Mouse (Mus musculus) right cerebral cortex, postnatal 14 days (tissue): Measurements from ENCODE around the gene Adcyap1r1.

Experiments
- DNase-seq: peaks from one replicate; pipeline ENCODE4 v3.0.0; 2022

Gene Adcyap1r1

DNA sequence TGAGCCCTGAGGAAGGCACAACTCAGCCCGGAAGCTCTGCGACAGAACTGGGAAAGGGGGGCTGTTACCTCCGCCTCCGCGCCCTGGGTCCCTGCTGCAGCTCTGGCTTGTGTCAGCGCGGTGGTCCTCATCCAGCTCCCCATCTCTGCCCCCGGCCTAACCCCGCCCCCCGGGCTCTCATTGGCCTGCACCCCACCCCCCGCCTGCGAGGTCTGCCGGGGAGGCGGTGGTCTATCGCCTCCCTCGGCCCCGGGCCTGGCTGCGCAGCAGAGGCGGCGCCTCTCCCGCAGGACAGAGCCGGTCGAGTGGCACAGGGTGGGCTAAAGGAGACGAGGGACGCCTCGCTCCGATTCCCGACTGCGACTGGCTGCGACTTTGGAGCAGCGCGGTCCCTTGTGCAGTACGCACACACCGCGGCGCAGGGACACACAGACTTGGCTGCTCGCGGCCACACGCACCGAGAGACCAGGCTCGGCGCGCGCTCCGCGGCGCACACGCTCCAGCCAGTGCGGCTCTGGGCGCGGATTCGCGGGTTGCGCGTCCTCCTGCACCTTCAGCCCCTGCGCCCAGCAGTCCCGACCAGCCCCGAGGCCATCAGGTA lies at the start of gene Adcyap1r1:
Gene Adcyap1r1 (plus strand): TSS at position 208 of the 601 bp plus-strand sequence.
- peak; percentile 70 for DNase-seq

DNA sequence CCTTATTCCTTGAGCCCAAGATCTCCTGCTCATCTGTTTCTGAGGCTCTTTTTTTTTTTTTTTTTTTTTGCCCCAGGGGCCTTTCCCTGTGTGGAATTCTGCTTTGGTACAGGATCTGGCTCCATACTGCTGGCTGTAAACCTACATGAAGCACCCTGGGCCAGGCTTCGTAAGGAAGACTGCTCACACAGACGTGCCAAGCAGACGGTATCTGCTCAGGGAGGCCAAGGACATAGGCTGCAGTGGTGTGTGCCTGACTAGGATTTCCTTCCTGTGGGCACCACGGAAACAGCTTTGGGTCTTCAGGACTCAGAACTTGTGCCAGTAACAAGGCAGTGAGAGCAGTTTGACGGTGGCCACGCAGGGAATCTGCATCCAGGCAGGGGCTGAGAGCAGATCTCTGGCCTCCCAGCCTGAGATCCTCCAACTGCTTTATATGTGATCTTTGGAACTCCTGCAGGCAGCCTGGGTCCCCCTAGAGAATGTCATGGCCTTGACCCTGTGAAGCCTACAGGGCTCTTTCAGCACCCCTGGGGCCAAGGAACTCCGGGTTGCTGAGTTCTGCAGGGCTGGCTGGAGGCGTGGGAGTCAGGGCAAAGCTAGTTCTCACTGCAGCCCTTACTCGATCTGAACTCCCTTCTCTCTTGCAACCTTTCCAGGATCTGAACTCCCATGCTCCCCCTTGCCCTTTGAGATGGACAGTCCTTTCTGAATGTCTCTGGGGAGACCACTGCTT lies 49.6 kb upstream of the Adcyap1r1 start:
- DNase-seq = no peak

DNA sequence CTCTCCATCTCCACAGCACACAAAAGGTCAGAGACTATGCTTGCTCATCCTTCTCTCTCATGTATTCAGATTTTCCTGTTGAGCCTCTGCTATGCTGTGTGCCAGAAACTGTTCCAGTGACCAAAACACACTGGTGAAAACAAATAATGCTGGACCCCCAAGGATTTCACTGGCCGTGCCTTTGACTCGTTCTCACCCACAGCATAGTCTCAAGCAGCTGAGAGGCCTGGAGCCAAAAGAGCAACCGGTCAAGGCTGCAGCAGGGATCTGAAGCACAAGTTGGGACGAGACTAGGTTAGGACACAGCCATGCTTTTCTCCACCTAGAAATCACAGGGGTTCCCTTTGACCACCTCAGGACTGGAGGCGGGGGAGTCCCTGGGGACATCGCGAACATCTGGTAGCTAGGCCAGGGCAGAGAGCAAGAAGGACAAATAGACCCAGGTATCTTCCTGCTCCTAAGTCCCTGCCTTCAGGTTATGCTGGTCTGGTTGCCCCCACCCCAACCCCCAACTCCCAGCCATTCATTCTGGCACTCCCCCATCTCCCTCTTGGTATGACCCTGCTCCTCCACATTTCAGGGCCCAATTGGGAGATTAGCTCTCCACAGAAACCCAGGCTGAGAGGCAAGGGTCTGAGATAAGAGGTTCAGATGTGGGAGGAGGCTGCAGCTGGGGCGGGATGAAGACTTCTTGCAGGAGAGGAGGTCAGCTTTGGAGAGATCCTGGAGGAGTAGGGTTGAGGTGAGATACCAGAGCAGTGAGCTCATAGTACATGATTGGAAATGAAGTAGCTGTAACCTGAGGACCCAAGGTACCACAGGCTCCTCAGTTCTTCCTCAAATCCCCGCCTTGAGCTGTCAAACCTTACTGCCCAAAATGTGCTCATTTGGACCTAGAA lies 48.1 kb upstream of the Adcyap1r1 start:
- DNase-seq = no peak

DNA sequence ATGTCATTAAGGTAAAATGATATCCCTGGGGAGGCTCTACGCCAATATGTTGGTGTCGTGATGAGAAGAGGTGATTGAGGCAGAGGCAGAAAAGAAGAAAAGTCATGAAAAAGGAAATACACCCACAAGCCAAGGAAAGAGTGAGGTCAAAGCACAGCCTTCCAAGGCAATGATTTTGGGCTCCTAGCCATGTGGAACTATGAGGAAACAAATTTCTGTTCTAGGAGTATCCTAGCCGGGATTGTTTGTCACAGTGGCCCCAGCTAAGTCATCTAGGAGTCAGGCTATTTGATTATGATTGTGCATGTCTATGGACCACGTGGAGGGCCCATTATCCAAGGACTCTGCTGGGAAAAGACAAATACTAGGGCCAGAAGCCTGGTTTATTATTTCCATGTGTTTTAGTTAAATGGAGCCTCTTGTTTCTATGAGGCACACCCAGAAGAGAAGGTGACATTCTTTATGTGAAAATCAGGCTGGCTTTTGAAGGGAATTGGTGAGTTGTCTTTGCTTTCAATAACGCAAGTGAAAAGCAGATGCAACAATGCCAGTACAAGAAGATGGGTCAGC lies 47.3 kb upstream of the Adcyap1r1 start:
- DNase-seq = no peak

DNA sequence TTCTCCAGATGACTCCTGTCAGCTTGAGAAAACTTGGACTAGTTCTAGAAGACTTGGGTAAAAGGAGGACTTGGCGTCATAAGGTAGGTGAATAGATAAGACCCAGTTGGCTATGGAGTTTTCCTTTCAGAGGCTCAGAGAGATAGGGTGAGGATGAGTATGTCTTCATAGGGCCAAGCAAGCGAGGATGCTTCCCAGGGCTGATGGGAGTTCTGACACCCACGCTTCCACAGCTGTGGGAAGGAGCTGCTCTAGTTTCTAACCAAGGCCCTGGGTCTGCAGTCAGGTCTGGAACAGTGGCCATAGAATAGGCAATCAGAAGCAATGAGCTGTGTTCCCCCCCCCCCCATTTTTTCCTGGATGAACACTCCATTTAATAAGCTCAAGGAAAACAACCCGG lies 44.4 kb upstream of the Adcyap1r1 start:
- DNase-seq = no peak

DNA sequence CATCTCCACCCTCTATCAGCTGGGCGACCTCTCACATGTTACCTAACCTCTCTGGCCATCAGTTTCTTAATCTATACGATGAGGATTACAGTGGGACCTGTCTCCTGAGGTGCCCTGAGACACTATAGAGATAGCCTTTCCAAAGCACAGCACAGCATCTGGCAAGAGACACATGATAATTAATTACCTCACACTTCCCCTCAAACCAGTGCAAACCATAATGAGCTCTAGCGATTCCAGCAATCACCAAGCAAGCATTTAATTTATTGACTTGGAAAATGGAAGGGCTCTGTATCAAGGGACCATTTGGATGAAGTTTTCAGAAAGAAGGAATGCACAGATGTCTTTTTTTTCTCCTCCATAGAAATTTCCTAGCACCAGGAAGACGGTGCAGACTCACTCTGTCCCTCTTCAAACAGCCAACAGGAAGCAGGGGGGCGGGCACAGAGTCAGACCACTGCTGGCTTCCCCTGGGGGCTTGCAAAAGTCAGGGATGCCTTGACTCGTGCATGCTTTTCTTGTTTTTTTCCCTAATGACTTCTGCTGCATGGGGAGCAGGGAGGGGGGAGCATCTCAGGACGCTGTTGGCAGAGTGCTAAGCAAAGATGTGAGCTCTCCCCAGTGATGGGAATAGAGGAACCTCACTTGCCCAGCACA lies 41.5 kb upstream of the Adcyap1r1 start:
- no peak for DNase-seq

DNA sequence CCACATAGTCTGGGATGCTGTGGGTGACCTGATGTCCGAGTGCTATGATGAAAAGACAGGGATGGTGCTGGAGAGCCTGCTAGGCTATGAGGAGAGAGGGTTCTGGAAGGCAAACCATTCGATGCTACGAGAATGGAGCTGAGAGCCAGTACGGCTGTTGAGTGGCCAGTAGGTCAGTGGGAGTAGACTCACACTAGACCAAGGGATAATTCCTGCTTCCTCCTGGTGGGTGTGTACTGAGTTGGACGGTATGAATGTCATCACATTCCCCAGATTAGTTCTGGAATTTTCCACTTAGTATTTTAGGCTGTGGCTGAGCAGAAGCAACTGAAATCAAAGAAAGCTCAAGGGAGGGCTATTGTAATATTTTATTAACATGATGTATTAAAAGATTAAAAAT lies 40.8 kb upstream of the Adcyap1r1 start:
- DNase-seq = no peak

DNA sequence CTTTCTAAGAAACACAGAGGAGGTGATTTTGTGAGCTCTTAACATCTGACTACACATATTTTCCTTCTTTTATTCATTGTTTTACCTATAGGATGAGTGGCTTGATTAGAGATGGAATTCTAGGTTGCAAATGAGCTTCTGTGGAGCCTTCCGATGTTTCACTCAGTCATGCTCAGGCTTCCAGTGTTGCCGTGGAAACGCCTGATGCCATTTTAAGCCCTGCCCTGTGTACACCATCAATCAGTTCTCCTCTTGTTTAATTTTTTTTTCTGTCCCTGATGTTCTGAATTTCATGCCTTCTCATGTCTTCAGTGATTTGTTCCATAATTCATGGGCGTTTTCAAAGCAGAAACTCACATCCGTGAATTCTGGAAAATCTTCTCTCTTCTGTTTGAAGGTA lies 35.6 kb upstream of the Adcyap1r1 start:
- DNase-seq = peak; percentile 27

DNA sequence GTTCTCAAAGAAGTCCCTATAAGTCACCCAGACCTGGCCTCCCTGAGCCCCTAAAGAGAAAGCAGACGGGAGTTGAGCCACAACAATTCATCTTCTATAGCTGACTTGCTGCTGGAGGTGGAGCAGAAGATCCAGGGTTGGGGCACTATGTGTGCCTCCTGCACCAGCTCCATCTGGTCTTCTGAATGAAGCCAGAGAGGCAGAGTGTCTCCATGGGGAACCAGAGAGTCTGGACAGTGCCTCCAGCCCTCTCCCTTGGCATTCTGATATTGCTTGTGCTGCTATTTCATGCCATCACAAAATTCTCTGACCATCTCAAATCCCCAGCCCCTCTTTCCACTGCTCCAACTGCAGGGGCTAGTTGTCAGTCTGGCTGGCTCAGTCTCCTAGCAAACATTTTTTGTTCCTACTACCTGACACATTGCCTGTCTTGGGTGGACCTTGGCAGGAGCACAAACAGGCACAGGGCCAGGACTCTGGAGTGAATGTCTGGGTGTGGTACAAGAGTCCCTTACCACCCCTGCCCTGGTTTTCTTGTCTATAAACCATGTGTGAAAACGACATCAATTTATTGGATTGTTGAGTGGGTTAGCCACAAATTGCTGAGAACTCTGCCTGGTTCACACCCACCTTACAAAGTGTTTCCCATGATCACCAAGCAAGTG lies 32.9 kb upstream of the Adcyap1r1 start:
- no peak for DNase-seq

DNA sequence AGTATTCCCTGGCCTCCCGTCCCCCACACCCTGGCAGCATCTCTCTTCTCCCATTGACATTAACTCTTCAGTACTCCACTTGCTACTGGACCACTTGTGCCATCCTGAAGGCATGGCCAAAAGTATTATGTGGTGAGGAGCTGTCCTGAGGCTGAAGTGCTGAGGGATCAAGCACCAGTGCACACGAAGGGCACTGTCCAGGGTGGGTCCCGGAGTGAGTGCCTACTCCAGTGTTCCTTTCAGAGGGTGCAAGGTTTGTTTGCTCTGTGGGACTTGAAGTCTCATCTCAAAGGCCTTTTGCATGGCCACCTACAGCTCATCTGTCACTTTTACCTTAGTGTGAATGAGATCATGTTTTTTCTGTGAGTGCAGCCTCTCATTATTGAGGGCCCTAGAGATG lies 31.4 kb upstream of the Adcyap1r1 start:
- DNase-seq = no peak

DNA sequence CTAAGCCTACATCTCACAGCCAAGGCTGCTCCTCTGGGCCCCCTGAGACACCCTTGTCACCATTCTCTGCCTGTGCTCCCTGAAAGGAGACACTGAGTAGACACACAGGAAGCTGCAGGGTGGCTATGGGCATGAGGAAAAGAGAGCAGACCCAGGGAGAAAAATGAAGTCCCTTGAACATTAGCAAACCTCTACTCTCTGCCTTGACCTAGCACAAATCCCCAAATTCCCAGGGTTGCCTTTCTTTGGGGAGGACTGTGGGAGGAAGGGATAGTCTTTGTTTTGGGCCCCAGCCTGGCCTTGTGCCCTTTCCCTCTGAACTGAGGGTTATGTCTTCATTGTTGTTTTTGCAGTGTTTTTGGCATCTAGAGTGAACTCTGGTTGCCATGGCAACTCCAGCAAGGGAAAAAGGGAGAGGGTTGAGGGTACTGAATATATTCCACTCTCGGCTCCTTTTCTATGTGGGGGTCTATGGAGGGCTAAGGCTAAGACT lies 30.9 kb upstream of the Adcyap1r1 start:
- peak; percentile 35 for DNase-seq

DNA sequence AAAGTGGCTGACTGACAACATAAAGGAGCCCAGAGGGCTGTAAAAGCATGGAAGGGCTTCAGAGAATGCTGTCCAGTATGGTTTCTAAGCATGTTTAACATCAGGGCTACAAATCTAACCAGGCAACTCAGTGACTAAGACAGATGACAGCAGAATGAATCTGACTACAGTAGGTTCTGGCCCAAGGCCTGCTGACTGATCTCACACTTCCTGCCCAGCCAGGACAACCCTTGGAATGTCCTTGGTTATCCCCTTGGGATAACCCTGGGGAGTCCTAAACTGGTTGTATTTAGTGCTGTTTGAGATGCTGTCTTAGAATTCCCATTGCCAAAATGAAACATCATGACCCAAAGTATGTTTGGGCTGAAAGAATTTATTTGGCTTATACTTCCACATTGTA lies 19.7 kb upstream of the Adcyap1r1 start:
- no peak for DNase-seq

DNA sequence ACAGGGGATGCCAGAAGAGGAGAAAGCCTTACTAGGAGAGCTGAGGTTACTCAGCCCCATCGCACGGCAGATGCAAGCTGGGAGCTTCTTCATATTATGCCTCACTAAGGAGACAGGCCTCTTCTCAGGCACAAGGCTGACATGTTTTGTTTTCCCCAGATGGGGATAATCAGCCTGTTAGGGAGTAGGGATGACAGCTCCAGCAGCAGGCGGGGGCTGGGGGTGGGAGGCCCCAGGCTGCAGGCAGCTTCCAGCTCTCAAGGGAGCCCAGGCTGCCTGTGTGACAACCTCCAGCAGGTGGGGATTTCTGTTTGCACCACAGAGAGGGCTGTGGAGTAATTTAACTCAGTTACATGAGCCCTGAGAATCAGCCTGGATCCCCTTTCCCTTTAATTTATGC lies 17.4 kb upstream of the Adcyap1r1 start:
- DNase-seq = no peak

DNA sequence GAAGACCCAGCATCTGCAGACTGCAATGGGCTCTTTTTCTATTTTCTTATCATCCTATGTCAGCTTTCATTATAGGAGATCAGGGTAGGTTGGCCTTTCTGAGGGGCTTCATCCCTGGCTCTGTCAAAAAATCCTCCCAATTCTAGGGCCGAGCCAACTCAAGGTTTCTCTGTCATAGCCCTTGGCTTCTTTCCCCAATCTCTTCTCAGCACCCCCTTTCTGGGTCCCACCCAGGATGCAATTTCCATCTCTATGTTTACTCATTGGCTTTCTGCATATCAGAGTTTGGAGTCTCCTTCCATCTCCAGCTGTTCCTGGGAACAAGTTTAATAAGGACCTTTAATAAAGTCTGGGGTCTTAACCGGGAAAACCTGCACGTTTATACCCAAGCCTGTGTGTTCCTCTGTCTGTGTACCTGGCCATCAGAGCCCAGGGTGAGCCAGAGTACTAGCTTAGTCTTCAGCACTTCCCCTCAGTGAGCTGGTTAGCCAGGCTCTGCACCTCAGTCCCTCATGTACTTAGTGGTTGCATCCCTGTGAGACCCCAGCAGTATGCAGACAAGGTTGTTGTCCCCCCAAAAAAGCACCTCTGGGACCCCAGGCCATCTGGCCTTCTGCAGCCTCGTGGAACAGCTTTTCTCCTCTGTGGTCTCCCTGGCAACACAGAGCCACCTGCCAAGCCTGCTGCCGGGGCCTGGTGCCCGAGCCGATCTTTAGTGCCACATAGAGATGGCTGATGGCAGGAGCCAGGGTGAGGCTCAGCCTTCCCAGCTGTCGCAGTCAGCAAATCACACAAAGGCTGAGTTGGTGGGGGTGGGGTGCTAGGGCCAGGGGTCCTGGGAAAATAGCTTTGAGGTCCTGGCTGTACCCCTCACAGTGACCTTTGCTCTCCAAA lies 16.3 kb upstream of the Adcyap1r1 start:
- DNase-seq = peak; percentile 34

DNA sequence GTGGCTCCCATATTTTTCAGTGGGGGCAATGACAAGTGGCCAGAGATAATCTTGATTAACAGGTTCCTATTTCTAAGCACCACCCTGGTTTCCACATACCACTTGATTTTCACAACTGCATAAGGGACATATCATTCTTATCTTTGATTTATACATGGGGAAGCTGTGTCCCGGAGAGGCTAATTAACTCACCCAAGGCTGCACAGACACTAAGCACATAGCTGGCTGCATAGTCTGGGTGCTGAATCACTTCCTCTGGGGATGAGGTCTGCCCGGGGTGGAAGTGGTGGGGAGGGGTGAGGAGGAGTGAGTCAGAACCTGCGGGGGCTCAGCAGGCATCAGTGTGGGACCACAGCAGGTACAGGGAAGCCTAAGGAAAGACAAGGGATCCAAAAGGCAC lies 13.9 kb upstream of the Adcyap1r1 start:
- DNase-seq = no peak

DNA sequence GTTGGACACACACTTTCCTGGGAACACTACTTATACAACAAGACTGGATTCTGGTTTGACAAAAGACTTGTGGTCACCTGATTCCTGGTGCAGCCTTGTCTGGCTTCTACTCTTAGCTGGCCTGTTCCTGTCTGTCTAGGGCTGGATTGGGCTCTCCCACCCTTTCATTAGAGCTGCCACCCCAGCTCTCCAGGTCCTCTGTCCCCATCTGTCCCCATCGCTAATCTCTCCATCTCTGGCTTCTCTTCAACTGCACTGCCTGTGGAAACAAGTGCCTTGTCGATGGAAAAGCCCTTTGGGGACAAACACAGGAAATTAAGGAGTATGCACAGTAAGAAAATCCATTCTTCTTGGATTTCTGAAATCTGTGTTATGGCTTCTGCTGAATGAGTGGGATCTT lies 12.9 kb upstream of the Adcyap1r1 start:
- DNase-seq = no peak

DNA sequence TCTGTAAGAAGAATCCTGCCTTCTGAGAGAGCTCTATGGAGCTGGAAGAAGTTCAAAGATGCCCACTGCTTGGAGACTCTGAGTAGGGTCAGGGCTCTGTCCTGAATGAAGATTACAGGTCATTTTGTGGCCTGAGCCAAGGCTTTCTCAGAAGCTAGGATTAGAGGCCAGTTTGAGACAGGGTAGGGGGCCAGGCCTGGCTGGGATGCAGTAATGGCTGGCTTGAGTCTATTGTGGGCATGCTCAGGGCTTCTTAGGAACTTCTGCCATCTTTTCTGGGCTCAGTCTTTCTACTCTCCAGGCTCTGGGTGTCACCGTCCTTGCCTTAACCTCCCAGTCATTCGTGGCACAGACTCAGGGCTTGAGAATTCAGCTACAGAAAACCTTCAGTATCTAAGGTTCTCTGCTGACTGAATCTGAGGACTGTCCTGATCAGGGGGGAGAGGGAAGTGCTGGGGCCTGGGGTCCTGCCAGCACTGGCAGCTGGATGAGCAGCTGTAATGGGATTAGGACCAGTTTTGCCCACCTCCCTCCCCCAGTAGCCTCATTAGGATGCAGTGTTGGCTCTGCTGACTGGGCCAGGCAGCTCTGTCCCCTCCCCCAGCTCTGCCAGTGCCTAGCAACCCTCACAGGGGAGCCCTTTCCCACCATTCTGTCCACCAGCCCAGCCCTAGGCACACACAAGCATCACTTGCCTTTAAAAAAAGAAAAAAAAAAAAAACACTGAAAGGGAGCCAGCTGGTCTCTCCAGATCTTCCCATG lies 7.7 kb upstream of the Adcyap1r1 start:
- peak; percentile 40 for DNase-seq

DNA sequence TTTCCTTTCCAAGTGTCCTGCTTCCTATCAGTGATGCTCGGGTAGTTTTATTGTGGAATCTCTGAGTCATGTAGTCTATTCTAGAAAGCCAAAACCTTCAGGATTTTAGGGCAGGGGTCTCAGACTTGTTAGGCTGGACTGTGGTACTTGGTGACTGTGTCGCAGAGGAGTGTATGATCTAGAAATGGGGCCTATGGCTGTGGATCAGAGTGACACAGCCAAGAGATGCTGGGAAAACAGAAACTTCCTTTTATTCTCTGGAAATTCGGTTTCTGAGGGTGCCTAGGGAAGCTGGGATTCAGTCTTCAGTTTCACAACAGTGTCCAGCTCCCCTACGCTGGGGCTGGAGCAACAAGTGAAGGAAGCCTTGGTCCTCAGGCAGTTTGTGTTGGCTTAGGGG lies 7.1 kb upstream of the Adcyap1r1 start:
- no peak for DNase-seq

DNA sequence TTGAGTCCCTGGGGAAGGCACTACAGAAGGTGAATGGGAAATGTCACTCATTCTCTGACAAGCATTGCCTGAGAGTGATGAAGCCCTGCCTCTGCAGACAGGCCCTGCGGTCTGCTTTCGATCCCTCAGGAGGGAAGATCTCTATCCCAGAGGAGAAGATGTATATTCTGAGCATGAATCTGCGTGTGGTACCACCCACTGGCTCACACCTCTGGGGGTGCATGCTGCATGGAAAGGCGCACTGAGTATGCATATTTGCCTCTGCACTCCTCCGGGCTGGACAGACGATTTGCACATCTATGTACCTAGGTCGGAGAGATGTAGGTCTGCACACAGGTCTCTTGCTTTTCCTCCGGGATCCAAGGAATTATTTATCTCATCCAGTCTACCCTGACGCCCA lies 3.6 kb upstream of the Adcyap1r1 start:
- DNase-seq = no peak

DNA sequence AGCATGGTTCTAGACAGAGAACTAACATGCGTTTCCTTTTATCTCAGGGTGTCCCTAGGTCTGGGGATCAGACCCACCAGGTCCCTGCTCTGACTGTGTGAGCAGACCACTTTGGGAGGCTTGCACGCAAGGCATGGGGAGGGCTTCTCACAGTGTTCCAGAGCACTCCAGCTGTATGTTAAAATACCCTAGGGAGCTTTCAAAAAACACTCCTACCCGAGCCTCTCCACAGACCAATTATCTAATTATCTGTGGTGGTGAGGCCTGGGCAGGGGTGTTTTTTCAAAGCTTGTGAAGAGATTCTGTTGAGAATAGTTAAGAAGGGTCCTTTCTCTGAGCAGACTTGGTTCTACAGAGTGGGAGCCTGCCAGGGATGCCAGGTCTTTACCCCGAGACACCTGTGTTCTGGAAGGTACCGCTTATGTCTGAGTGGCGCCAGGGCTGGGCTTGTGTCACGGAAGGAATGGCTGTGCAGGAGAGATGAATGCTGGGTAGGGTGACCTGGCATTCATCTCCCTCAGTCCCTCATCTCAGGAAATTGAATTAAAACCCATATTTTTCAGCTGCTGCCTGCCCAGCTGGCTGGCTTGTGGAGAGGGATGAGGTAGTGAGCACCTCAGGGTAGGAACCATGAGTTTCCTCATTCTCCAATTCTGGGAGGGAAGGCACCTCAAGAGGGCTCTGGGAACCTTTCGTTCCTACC lies 2.7 kb upstream of the Adcyap1r1 start:
- DNase-seq = no peak
